Mouse (Mus musculus): ENCODE data around the gene Gnao1.

DNA sequence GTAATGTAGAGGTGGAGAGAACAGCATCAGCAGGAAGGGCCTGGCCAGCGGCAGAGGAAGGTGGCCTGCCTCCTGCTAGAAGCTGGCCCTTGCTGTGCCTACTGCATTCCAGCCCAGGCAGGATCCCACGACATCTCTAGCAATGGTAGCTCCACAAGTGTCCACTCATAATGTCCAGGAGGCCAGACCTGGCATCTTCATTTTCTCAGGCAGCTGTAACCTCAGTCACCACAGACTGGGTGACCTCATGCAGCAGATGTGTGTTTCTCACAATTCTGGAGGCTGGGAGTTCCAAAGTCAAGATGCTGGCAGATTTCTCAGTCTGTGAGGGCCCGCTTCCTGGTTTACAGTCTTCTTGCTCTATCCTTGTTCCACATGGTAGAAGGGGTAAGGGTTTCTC lies 128.4 kb downstream of the Gnao1 start:
- TF ChIP-seq CTCF (IDR thresholded peaks at IDR 0.05; ENCODE audit: low read depth, low read length) (no peak), POLR2A (IDR thresholded peaks at IDR 0.05; ENCODE audit: extremely low read depth, insufficient read depth, low read length) (no peak)

Measured in liver, adult 2 months (tissue).